Comparison of ENCODE assay signal across 17 mouse cellular contexts in genomic region chr1:179677031-179677430, GRCm38 (mm10).
"Had no signal": no experiment of that assay in that cellular context is flagged by ENCODE, and none has a peak within 500 bp of the region (broad histone marks: within the 10 kb centered on the region; RNA-seq: fewer than 3 reads in every experiment).

No protein-coding gene starts in this region.

- H3K27ac ChIP-seq: lung, embryonic 15.5 days; macrophage; midbrain, embryonic 13.5 days; midbrain, embryonic 15.5 days; neural tube, embryonic 12.5 days; stomach, embryonic 15.5 days; stomach, postnatal 0 days had no signal

- H3K4me1 ChIP-seq: lung, embryonic 15.5 days; midbrain, embryonic 13.5 days; midbrain, embryonic 15.5 days; neural tube, embryonic 12.5 days; stomach, embryonic 15.5 days had no signal

- H3K9me3 ChIP-seq: lung, embryonic 15.5 days; megakaryocyte, embryonic 14.5 days; midbrain, embryonic 13.5 days; midbrain, embryonic 15.5 days; neural tube, embryonic 12.5 days; stomach, embryonic 15.5 days had no signal

- H3K27me3 ChIP-seq: lung, embryonic 15.5 days; midbrain, embryonic 13.5 days; midbrain, embryonic 15.5 days; neural tube, embryonic 12.5 days; stomach, embryonic 15.5 days had no signal

- H3K9ac ChIP-seq: liver, postnatal 0 days; lung, embryonic 15.5 days; midbrain, embryonic 13.5 days; midbrain, embryonic 15.5 days; neural tube, embryonic 12.5 days; stomach, embryonic 15.5 days had no signal

- H3K4me2 ChIP-seq: lung, embryonic 15.5 days; midbrain, embryonic 11.5 days; midbrain, embryonic 13.5 days; midbrain, embryonic 15.5 days; neural tube, embryonic 12.5 days; stomach, embryonic 15.5 days had no signal

- DNase-seq: liver, postnatal 0 days; lung, adult 2 months; lung, postnatal 14 days; lung, postnatal 36 days; right cerebral cortex, postnatal 14 days; thymus, adult 2 months; thymus, postnatal 25 days; thymus, postnatal 4 days had no signal

- H3K4me3 ChIP-seq: lung, embryonic 15.5 days; megakaryocyte, embryonic 14.5 days; midbrain, embryonic 13.5 days; midbrain, embryonic 15.5 days; neural tube, embryonic 12.5 days; stomach, embryonic 15.5 days had no signal
